Mouse (Mus musculus) bone marrow macrophage, adult 2 months (primary cell): ENCODE measurements around the gene Lhfpl3. TPM values are rescaled to one million over a fixed set of nuclear protein-coding genes. Genes with fewer than 3 reads are reported as not detected.

ENCODE experiments used
- H3K27ac ChIP-seq: 2 replicates; pipeline ENCODE4 v1.5.1; 2012; ENCODE audit warnings: low read depth, low read length; ENCODE audit not compliant: insufficient read depth
- H3K4me1 ChIP-seq: 2 replicates; pipeline ENCODE4 v1.6.1; 2012; ENCODE audit warnings: low read length; ENCODE audit not compliant: control insufficient read depth, insufficient read depth
- H3K4me3 ChIP-seq: 2 replicates; pipeline ENCODE4 v1.5.1; 2012; ENCODE audit warnings: mild to moderate bottlenecking, low read length, moderate library complexity; ENCODE audit not compliant: insufficient read depth
- CTCF ChIP-seq: IDR thresholded peaks from 2 replicates; pipeline ENCODE4 v1.5.1; 2012; ENCODE audit warnings: low read depth, mild to moderate bottlenecking, low read length, moderate library complexity
- POLR2A ChIP-seq: IDR thresholded peaks from 2 replicates; pipeline ENCODE4 v1.6.1; 2012; ENCODE audit warnings: mild to moderate bottlenecking, low read depth, low read length, borderline replicate concordance
- polyA plus RNA-seq: library from polyadenylated mRNA; stranded (reverse); fragments of >200 nt; gene quantifications from 2 replicates; pipeline ENCODE4 v1.2.4, GENCODE M21; 2012; ENCODE audit not compliant: missing spikeins, insufficient read depth, insufficient read length

The Lhfpl3 gene
- polyA plus RNA-seq, 1 experiment, result not detected

DNA sequence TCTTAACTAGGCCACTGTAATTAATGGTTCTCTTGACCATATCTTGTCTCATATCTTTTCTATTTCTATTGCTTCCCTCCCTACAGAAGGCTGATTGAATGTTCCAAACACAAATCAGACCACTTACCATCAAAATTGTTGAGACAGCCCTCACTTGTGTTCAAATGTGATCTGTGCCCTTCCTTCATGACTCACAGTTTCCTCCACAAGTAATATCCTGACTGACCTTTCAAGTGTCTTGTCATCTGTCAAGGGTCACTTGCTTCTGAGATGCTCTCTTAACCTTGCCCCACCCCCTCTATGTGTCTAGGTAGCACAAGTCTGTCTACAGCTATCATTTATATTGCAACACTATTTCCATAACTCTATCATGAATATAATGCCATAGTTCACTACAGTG lies 154.1 kb downstream of the Lhfpl3 start:
- Histone ChIP-seq H3K4me1 (peaks cover 4% of the 10 kb centered on the region), H3K27ac (no peak overlapping the region), H3K4me3 (no peak overlapping the region)
- TF ChIP-seq CTCF (no peak), POLR2A (no peak)

- no peak for TF ChIP-seq CTCF
- TF ChIP-seq POLR2A, result no peak
- peak overlapping the region; percentile 34; the same call in 1 of the 2 replicates for H3K27ac ChIP-seq
- H3K4me3 ChIP-seq, result no peak overlapping the region
- peaks cover 5% of the 10 kb centered on the region for H3K4me1 ChIP-seq
Measured at GRCm38 (mm10) chr5:22917197-22917596, 171.3 kb downstream of the Lhfpl3 start.

DNA sequence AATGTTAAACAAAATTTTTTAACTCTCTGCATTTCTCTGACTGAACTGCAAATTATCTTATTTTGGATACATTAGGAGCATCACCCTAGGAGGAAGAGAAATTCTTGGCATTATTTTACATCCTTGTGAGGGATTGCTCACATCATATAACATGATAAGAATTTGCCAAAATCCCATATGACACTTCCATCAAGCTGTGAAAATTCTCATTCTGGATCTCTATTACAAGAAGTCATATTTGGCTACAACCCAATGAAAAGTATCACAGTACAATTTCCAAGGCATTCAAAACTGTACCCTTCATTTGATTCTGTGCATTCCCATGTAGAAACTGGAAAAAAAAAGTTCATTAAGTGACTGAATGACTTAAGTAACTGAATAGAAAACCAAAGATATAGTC lies 180.3 kb downstream of the Lhfpl3 start:
- Histone ChIP-seq H3K27ac (no peak overlapping the region), H3K4me1 (no peaks in the 10 kb centered on the region), H3K4me3 (no peak overlapping the region)
- no peak for TF ChIP-seq CTCF
- TF ChIP-seq POLR2A, result no peak

- no peak for TF ChIP-seq CTCF
- no peak for TF ChIP-seq POLR2A
- no peaks in the 10 kb centered on the region for H3K4me1 ChIP-seq
- no peak overlapping the region for H3K4me3 ChIP-seq
- no peak overlapping the region for H3K27ac ChIP-seq
Measured at GRCm38 (mm10) chr5:22928746-22929145, 182.9 kb downstream of the Lhfpl3 start.

DNA sequence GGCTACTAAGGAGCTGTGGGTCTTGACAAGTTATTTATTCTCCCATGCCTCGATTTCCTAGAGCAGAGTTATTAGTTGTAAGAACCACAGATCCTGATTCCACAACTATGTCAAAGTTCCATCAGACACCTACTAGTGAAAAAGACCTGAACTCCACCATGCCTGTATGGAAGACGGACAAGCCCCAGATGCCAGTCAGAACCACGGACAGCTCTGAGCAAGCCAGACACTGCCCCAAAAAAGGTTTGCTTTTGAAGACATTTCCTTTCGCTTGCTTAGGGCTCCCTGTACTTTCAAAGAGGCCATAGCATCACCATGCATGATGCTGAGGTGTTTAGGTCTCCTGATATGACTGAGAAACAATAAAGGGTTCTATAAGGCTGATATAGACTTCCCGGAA lies 197.4 kb downstream of the Lhfpl3 start:
- Histone ChIP-seq H3K4me1 (no peaks in the 10 kb centered on the region), H3K27ac (no peak overlapping the region), H3K4me3 (no peak overlapping the region)
- TF ChIP-seq POLR2A (no peak), CTCF (no peak)

DNA sequence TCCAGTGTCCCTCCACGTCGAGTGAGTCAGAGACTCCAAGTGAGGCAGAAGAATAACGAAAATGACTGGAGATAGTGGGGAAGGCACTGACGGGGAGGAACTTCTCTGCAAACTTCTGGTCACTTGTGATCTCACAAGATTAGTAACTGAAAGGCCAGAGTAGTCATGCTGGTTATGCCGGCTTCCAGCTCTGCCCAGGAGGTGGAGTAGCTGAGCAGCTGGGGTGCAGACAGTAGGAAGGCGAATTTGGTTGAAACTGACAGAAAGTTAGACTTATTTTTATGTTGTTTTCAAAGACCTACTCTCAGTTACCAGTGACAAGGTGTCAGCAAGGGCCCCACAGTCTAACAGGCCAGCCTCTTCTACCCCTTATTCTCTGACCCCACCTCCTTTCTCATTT lies 217.4 kb downstream of the Lhfpl3 start:
- TF ChIP-seq POLR2A (no peak), CTCF (no peak)
- Histone ChIP-seq H3K4me3 (no peak overlapping the region), H3K27ac (no peak overlapping the region), H3K4me1 (no peaks in the 10 kb centered on the region)

DNA sequence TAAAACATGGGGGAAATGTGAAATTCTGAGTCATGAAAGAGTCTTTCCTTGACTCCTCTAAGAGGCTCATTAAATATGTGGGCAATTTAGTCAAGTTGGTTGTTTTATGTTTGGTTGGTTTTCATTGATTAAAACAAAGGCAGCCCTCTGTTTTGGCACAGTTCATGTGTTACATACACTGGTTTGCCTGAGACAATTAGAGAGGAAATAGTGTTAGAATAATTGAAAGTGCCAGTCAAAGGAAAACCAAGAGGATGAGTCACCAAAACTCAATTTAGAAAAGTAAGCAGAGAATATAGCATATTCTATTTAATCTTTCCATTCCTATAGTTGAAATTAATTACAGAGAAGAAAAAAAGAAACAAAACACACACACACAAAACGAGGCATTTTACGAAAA lies 240.9 kb downstream of the Lhfpl3 start:
- H3K4me3 ChIP-seq, result no peak overlapping the region
- no peak overlapping the region for H3K27ac ChIP-seq
- TF ChIP-seq CTCF, result no peak
- TF ChIP-seq POLR2A, result no peak
- no peaks in the 10 kb centered on the region for H3K4me1 ChIP-seq

DNA sequence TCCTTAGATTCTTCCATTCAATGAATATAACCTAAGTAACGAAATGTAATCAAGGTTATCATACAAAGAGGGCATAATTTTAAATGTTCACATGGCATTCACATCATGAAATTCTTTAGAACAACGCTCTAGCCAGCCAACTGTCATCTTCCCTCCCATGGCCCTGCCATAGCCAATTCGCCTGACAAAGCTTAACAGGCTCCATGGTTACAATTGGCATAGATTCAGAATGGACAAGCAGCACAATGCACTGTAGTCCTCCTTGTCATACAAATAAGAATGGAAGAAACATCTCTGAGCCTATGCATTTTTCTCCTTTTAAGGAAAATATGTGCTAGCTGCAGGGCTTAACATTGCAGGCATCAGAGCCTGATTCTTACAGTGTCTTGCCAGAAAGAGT lies 254.0 kb downstream of the Lhfpl3 start:
- TF ChIP-seq POLR2A, result no peak
- Histone ChIP-seq H3K27ac (no peak overlapping the region), H3K4me1 (no peaks in the 10 kb centered on the region), H3K4me3 (no peak overlapping the region)

DNA sequence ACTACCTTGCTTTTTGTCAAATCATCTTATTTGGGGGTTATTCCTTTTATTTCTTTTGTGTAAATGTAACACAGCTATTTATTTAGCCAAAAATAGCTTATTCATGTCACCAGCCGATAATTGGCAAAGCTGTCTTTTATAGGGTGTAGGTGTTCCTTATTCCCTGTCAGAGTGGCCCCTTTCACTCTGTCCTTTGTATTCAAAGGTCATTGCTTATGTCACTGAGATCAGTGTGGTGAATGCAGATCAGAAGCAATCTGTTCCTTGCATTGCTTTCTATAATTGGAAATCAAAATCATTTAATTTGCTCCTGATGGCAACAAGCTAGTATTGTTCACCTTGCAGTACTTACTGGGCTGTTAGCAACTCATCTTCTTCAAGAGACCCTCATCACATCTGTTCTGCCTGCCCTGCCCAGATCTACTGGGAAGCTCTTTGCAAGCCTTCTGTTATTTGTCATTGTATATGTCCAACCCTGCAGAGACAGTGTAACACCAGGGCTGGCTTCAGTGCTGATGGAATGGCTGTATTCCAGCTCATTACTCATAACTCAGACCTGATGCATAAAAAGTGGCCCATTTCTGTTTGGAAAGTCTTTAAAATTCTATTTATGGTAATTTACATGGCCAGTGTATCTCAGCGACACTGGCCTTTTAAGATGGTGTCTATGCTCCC lies 257.4 kb downstream of the Lhfpl3 start:
- no peak for TF ChIP-seq CTCF
- TF ChIP-seq POLR2A, result no peak

DNA sequence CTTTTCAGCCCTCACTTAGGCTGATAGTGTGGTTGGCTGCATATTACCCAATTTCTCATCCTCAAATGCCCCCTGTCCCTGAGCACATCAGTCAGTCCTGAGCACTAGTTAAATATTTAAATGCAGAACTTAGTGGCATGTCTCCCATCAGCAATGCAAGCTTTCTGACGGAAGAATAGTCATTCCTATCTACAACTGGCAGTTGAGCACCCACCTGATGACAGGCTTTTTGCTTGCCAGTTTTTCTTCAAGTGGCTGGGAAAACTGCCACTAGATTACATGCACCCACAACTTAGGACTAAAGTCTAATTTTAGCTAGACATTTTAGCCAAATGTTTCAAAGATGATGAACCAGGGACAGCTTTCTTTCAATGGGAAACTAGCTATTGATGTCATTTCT lies 260.3 kb downstream of the Lhfpl3 start:
- Histone ChIP-seq H3K4me3 (no peak overlapping the region), H3K4me1 (no peaks in the 10 kb centered on the region), H3K27ac (no peak overlapping the region)
- TF ChIP-seq POLR2A (no peak), CTCF (no peak)

More for the DNA sequence above, 257.4 kb downstream of the Lhfpl3 start:
- Histone ChIP-seq H3K4me1 (no peaks in the 10 kb centered on the region), H3K4me3 (no peak overlapping the region), H3K27ac (no peak overlapping the region)
